Mouse (Mus musculus) stomach, postnatal 0 days (tissue): ENCODE measurements at regions not wholly inside any gene's neighbourhood (a gene's known extent, or its start where the extent isn't known, plus 50 kb on each side); places are given as distances from the start of the nearest gene placed in this dataset.

Experiments used
- CTCF ChIP-seq: IDR thresholded peaks from 2 replicates; pipeline ENCODE4 v1.5.1; 2016; ENCODE audit warnings: antibody characterized with exemption, low read depth, mild to moderate bottlenecking, moderate library complexity
- EP300 ChIP-seq: optimal IDR thresholded peaks from 2 replicates; pipeline ENCODE3; 2016; ENCODE audit warnings: antibody characterized with exemption

GRCm38 (mm10) chr1:105082823-105083550 is 273.5 kb downstream of the Rnf152 start:
- TF ChIP-seq CTCF = no peak
- TF ChIP-seq EP300 = no peak
